Mouse (Mus musculus) frontal cortex, postnatal 10 days (tissue): ENCODE data around the gene Stx8.

ENCODE experiments used
- DNase-seq, 2 experiments: peaks; one replicate each; pipeline ENCODE4 v3.0.0; 2022; ENCODE audit warnings: low spot score in 2 of 2, mixed read lengths in 1 of 2

The Stx8 gene

DNA sequence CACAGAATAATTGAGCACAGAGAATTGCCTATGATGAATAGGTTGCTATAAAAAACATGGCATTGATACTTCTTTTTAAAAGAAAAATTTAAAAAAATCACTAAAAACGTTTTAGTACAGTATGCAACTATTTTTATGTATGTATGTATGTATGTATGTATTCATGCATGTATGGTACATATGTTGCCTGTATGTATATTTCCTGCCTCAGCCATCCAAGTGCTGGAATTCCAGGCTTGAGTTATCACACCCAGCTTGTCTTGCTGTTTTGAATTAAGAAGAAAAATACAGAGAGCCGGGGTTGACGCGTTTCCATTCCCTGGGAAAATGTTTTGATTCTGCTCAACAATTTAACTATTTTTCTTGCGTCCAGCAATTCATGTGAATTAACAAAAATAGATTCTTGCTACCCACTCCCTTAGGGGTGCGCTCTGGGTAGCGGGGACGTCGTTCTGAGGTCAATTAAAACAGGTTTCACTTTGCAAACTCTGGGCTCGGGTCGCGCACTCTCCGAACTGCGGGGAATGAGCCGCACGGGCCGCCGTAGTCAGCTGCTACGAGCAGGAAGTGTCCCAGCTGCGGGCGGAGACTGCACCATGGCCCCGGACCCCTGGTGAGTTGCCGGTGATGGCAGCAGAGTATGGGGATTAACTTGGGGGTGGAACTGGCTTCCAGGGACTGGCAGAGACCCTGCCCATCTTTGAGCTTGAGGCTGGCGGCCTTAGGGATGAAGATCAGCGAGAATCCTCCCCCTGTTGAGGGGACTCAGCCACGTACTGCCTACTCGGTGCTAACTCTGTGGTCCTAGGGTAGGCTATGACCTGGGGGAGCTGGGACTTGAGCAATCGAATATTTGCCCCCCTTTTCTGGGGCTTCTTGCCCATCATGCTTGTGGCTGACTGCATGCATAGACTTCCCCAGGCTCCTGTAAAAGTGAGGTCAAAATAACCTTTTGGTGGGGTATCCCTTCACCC lies at the start of gene Stx8:
Gene Stx8 (plus strand): TSS at position 289 of the 974 bp plus-strand sequence.
- DNase-seq, result peak; percentile 83 to 91

DNA sequence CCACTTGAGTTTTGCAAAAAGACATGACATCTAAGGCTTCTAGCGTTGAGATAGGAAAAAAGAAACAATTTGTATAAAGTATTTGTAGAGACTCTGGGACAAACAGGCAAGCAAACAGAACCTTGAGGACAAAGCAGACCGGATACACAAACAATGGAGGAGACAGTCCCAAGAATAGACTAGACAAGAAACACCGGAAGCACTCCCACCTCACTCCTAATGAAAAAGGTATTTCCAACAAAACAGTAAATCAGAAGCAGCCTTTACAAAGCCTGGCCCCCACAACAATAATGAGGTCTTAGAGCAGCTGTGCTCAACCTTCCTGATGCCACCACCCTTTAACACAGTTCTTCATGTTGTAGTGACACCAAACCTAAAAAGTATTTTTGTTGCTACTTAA lies 48.9 kb upstream of the Stx8 start:
- no peak for DNase-seq

DNA sequence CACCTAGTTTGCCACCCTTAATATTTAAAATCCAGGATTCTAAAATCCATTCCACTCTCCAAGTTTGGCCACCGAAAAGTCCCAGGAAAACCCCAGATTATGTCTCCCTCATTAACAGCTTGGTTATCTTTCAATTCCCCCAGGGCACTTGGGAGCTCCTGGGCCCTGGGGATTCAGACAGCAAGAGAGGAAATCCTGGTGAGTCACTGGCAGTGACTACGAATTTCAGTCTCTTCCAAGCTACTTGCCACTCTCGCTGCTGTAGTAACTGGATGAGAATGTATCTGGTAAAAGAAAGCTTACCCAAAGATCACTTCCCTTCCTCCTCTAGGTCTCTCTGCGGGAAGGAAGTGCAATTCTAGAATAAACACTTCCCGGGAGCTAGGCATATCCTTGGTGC lies 46.4 kb upstream of the Stx8 start:
- DNase-seq, result no peak

DNA sequence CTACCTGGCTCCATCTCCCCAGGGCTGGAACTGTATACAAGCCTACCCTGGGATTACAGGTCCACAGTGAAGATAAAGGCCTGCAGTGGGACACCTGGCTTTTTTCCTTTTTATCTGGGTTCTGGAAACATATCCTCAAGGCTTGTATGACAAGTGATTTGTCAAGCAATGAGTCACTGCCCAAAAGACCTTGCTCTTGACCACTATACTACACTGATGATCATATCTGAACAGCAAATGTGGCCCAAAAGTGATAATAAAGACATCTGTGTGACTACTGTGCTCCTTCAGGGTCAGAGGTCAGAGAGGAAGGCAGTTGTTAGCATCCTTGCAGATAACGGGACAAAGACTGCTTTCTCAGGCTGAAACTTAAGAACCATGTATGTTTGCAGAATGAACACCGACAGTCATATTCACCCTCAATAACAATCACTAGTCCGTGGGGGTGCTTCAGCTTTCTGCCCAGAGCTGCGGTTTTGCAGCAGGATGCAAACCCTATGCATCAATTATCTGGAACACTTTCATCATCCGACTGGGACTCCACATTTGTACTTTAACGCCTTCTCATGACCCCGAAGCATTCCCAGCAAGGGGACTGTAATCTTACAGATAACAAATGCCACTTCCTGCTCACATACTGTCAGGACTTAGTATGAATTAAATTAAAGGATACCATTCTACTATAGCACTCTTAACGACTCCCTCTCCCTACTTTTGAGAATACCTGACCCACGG lies 45.6 kb upstream of the Stx8 start:
- no peak for DNase-seq

DNA sequence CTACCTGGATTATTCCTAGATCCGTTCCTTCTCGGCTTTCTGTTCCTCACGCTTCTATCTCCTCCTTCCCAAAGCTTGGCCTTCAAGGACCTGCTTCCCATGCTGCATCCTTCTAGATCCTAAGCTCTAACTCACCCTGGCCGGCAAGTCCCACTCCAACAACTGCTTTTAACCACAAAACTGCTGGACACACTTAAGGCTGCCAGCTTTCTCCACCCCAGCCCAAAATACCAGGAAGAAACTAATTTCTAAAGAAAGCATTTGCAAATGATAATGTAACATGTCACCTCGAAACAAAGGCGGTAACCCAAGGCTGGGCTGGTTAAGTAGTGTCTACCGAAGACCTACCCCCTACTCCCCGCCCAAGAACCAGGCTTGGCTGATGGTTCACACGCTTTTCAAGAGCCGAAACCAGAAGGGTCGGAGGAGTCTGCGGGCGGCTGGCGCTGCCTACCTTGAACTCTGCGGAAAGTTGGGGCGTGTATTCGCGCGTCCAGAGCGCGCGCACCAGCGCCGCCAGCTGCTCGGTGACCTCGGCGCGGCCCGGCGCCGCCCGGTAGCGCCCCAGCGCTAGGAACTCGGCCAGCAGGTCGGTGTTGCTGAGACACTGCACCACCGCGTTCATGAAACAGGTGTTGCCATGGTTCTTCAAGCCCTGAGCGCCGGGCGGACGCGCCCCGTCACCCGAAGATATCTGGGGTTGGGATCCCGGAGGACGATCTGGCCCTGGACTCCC lies 44.7 kb upstream of the Stx8 start:
- no peak for DNase-seq

DNA sequence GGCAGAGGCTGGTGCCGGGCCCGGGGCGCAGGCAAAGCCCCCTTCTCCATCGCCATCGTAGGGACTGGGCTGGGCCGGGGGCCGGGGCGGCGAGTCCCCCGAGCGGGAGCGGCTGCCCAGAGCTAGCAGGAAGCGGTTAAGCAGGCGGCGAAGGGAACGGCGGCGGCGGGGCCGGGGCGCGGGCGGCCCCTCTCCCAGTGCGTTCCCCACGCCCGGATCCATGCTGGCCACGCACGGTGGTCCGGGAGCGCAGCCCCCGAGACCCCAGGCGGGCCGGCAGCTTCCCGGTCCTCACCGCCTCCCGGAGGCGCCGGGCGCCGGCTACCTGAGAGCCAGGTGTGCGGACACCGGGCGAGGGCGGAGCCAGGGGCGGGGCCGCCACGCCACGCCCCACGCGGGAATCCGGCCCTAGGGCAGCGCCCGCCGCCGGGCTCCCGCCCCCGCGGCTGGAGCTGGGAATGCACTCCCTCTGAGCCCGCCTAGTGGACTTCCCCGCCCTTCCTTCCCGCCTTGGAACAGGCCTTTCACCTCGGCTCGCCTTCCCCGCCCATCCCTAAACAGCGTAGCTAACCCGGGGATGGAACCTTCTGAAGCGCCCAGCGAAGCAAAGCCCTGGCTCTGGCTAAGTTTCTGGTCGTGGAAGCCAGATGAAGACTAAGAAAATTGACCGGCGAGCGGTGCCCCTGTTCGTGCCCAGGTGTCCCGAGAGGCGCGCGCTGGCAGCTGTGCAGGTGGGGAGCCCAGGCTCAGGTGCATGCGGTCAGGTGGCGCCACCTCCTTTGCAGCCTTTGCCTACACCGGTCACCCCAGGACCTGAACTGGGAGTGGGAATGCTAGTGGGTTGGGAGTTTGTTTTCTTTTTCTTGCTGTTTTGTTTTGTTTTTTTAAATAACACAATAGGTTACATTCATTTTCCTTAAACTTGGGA lies 43.9 kb upstream of the Stx8 start, which contains the start of gene Usp43:
Gene Usp43 (minus strand): TSS at position 327 of the 928 bp plus-strand sequence.
- DNase-seq, result peak in 1 of 2 experiments; percentile 29

DNA sequence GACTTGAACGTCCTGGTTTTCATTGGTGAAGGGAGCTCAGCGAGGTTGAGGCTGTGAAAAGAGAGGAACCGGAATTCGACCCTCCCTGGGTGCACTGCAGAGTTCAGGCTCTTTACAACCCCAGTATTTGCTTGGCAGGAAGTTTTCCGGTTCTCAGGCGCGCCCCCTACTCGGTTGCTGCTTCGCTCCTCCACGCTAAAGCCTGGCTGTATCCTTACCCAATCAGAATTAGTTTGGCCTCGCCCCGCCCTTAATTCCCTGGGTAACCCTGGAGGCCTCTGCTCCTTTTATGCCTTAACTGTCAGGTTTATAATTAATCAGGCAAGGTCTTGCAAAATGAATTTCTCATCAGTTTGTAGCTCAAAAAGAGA lies 43.3 kb upstream of the Stx8 start:
- peak; percentile 35 to 67 for DNase-seq

DNA sequence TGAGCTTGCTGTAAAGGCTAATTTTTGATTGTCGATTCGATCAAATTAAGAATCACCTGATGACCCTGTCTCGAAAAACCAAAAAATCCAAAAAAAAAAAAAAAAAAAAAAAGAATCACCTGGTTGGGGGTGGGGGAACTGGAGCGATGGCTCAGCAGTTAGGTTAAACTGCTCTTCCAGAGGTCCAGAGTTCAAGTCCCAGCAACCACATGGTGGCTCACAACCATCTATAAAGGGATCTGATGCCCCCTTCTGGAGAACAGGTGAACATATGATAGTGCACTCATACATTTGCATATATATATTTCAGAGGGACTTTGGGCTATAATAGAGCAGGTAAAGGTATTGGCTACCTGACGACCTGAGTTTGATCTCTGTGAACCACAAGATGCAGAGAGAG lies 42.3 kb upstream of the Stx8 start:
- DNase-seq, result no peak

DNA sequence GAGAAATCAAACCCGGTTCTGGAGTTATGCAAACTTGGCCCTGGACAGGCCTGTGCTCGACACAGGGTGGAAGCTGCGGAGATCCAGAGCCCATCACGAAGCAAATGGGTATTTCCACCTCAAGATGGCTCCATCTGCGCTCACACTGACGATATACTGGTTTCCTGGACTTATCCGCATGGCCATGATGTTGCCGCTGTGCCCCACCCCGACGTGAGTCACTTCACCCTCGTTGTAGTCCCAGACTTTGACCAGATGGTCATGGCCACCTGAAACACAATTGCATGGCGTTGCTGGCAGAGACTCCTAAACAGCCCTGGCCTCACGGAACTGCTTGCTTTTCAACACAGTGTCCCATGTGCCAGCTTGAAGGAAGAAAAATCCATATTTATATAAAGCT lies 41.0 kb upstream of the Stx8 start:
- DNase-seq, result peak in 1 of 2 experiments; percentile 17

DNA sequence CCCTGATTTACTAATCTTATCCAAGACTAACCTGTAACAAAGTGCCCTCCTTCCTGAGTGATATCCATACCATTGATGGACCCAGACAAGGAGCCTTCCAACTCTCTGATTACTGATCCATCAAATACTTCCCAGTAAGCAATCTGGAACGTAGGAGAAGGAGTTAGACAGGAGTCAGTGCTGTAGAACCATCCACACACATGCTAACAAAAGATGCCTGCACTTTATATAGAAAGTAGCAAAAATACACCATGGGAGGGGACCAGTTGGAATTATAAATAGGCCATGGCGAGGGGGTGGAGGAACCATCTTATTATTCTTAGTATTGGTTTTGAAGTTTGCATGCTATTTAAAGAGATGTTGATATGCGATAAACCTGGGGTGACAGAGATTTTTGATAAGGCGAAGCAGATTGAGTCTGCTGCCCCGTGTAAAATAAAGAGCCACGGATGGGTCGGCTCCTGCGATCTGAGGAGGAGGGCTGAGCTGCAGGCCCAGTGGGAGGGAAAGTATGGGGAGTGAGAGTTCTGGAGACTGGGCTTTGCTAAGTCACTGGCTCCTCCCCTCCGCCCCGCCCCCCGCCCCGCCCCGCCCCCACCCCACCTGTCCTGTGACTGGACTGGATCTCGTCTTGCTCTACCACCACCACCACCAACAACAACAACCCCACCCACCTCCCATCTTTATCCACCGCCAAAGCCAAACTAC lies 39.5 kb upstream of the Stx8 start:
- no peak for DNase-seq

DNA sequence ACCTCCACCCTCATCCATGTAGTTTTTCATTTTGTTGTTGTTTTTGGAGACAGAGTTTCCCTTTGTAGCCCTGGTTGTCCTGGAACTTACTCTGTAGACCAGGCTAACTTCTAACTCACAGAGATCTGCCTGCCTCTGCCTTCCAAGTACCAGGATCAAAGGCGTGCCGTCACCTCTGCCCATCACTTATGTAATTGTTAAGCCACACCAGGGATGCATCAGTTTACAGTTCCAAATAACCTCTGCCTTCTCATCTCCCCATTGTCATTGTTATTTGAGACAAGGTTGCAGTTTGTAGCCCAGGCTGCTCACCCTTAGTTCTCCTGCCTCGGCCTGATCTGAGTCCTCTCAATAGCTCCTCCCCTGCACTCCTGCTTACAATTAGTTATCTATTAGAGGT lies 33.8 kb upstream of the Stx8 start:
- DNase-seq, result no peak

DNA sequence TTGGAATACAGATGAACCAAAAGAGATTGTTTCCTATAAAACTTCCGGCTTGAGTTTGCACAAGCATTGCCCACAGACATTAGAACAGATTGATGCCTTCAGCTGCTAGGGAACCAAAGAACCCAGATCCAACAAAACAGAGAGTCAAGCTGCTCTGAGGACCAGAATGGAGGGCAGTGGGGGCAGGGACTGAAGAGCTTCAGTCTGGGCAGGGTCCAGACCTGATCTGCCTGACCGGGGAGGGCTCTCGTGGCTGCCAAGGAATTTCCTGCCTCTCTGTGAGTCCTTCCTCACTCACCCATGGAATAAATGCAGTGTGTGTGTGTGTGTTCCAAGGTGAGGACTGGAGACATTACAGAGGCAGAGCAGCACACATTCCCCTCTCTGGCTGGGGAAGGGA lies 17.8 kb upstream of the Stx8 start:
- no peak for DNase-seq

DNA sequence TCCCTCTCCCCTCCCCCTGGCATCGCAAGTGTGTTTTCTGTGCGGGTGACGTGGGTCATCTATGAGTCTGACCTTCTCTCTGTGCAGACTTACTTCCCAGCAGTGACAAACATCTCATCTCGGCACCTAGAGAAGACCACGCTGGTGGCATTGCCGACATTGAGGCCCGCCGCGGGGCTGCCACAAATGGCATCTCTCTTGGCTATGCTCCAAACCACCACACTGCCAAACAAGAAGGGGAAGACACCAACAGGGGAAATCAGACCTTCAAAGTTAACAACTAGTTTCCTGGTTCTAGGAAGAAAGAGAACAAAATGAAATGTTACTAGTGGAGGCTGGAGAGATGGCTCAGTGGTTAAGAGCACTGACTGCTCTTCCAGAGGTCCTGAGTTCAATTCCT lies 16.5 kb upstream of the Stx8 start:
- no peak for DNase-seq

DNA sequence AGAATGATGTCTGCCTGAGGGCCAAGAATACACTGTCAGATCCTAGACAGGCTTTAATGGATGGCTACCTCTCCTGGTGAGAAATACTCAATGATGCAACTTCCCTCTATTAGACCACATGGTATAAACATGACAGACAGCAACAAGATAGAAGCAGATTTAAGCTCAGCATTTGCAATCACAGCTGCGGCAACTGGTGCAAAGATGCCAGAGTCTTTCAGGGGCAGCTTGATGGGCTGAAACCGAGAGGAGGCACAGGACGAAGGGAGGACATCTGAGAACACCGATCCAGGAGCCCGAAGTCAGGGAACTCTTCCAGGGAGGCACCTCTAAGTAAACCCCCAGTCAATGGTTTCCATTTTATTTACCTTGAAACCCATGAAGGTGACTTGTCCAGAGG lies 12.4 kb upstream of the Stx8 start:
- no peak for DNase-seq

DNA sequence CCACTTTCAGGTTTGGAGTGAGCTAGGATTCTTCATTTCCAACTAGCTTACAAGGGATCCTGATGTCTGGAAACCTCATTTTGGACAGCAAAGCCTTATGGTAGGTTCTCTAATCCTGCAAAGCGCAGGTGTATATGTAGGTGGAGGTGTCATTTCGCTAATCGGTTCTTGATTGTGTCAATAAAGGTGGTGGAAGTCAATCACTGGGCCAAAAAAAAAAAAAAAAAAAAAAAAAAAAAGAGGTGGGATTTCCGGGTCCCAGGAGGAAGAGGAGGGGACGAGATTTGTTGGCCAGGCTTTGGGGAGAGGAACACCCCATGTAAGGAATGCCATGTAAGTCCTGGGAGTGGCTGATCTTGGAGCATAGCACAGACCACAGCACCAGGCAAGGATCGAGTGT lies 11.6 kb upstream of the Stx8 start:
- DNase-seq, result no peak

DNA sequence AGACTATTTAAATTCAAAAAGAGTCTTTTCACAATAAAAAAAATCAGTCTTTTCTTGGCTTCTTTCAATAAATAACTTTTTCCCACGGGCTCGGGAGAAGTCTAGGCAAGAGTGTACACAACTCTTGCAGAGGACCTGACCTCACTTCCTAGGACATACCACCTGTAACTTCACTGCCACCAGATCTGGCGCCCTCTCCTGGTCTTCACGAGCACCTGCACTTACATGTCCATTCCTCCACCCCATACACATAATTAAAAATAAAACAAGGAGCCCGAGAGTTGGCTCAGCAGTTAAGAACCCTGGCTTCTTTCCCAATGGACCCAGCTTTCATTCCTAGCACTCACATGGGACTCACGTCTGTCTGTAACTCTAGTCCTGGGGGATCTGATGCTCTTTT lies 1.9 kb upstream of the Stx8 start:
- no peak for DNase-seq

DNA sequence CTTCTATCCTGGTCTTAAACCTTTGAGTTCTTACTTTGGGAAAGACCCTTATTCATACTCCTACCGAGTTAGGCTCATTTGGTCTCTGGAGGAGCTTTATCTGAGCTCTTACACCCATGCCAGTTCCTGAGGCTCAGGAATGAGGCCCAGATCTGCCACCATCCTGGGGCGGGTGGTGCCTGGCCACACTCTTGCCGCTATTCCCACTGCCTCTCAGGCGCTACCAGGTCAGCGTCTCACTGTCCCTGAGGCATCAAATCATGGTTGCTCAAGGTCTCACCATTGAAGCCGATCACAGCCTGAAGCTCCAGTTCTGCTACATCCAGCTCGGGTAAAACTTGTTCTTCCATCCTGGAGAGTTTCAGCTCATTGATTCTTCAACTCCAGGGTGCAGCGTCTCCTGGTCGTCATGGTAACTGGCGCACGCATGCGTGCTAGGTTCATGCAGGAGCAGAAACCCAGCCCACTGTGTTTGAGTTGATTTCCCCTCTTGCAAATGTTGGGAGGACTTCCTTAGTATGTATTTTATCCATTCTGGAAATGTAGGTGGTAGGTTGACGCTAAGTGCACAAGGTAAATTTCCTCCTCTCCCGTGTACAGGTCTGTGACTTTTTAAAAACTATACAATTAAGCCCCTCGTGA lies 630 bp upstream of the Stx8 start, which contains the start of gene Cfap52:
Gene Cfap52 (minus strand): TSS at position 410 of the 642 bp plus-strand sequence.
- peak; percentile 73 to 85 for DNase-seq

DNA sequence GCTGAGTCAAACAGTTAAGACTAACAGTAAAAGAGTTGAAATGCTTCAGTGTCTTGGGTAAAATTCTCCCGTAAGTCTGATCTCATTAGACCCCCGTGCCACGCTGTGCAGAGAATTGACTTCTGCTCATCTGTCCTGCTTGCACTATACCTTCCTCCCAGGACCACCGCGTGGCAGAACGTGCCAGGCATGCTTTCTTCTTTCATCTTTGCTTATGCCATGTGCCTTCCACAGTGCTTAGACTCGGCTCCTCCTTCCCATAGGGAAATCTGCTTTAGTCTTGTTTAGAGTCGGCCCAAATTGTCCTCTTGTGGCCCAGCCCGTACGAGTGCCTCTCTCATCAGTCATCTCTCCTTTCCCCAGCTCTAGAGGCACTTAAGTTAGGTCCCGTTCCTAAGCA lies 1.8 kb downstream of the Stx8 start:
- DNase-seq, result no peak

DNA sequence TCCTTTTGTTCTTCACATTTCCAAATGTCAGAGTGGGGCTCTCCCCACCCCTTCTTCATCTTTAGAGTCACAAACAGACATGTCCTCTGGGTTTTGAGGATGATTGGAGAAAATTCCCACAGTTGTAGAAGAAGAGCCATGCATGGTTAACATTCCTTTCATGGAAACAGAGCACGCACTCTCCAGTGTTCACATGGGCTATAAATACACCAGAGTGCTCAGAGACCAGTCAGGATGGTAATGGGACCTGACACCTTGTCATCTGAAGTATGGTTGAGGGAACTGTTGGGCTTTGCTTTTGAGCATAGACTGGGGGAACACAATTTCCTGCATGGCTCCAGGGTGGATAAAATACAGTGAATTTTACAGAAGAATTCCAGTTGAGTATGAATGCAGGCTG lies 6.6 kb downstream of the Stx8 start:
- no peak for DNase-seq

DNA sequence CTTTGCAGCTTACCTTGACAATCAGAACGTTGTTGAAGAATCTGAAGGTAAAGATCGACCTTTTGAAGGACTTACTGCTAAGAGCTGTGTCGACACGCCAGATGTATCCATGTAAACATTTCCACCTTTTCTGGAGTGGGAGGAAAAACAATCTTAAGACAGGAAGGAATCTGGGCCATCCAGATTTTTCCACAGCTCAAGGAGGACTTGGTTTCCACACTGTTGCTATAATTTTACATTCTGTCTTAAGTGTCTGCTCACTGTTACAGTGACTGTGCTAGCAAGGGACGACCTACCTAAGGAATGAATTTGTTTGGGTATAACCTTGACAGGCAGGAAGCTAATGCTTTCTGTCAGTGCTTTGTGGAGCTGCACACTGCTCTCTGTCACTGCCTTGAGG lies 7.2 kb downstream of the Stx8 start:
- no peak for DNase-seq
